Mouse (Mus musculus) olfactory bulb, adult 2 months (tissue): ENCODE results near the gene C1rl. TPM values are rescaled to one million over a fixed set of nuclear protein-coding genes. Genes with fewer than 3 reads are reported as not detected.
"Not testable (repeated sequence)": the region's sequence is repeated elsewhere in the genome, so short reads cannot be mapped to it uniquely, and the experiment has no call there.

Source experiments
- H3K27ac ChIP-seq: fragments of 200-500 bp; 2 replicates; pipeline ENCODE4 v1.5.1; 2012; ENCODE audit warnings: low read depth, low read length; ENCODE audit not compliant: insufficient read depth
- H3K4me1 ChIP-seq: fragments of 200-500 bp; 2 replicates; pipeline ENCODE4 v1.6.1; 2012; ENCODE audit warnings: low read length; ENCODE audit not compliant: control insufficient read depth, insufficient read depth
- H3K4me3 ChIP-seq: fragments of 200-500 bp; 2 replicates; pipeline ENCODE4 v1.5.1; 2012; ENCODE audit warnings: mild to moderate bottlenecking, low read depth, low read length, moderate library complexity; ENCODE audit not compliant: insufficient read depth
- CTCF ChIP-seq: fragments of 200-500 bp; IDR thresholded peaks from 2 replicates; pipeline ENCODE4 v1.5.1; 2012; ENCODE audit warnings: low read depth, mild to moderate bottlenecking, low read length, moderate library complexity; ENCODE audit not compliant: insufficient read depth
- POLR2A ChIP-seq: fragments of 200-500 bp; IDR thresholded peaks from 2 replicates; pipeline ENCODE4 v1.6.1; 2012; ENCODE audit warnings: mild to moderate bottlenecking, low read depth, low read length, moderate library complexity; ENCODE audit not compliant: insufficient read depth
- WGBS: fragments of 180-500 bp; shearing (Covaris S2); methylation state at CpG from one replicate; pipeline ENCODE4 v1.1.7; 2018; 5-methylcytosine and 5-hydroxymethylcytosine counted together
- polyA plus RNA-seq: library from polyadenylated mRNA; stranded (reverse); fragments of >200 nt; gene quantifications from 2 replicates; pipeline ENCODE4 v1.2.4, GENCODE M21; 2012; ENCODE audit warnings: low replicate concordance; ENCODE audit not compliant: missing spikeins, insufficient read depth, insufficient read length

The C1rl gene
- polyA plus RNA-seq, 1 experiment, result not detected

DNA sequence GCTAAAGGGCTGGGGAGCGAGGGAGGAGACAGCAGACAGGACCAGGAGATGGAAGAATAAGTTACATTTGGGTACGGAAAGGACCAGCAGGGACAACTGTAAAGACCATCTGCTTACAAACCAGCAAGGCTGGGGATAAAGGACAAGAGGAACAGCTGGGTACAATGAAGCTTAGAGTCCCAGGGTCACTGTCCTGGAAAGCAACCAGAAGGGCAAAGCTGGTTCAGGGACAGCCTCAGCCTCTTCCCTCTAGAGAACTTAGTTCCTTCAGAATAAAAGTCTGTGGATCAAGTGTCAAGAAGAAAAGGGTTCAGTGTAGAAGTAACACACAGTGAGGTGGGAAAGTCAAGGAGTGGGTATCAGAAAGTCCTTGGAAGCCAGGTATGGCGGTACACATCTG is 21.8 kb upstream of the C1rl start:
- no peak overlapping the region for H3K27ac ChIP-seq
- no peak overlapping the region for H3K4me3 ChIP-seq
- 95% methylated on average over 3 of the region's 3 CpGs for WGBS
- TF ChIP-seq POLR2A (no peak), CTCF (no peak)
- H3K4me1 ChIP-seq, result 0 out of 2 replicates have a peak, but pooled peaks cover under 1% of the 10 kb centered on the region

DNA sequence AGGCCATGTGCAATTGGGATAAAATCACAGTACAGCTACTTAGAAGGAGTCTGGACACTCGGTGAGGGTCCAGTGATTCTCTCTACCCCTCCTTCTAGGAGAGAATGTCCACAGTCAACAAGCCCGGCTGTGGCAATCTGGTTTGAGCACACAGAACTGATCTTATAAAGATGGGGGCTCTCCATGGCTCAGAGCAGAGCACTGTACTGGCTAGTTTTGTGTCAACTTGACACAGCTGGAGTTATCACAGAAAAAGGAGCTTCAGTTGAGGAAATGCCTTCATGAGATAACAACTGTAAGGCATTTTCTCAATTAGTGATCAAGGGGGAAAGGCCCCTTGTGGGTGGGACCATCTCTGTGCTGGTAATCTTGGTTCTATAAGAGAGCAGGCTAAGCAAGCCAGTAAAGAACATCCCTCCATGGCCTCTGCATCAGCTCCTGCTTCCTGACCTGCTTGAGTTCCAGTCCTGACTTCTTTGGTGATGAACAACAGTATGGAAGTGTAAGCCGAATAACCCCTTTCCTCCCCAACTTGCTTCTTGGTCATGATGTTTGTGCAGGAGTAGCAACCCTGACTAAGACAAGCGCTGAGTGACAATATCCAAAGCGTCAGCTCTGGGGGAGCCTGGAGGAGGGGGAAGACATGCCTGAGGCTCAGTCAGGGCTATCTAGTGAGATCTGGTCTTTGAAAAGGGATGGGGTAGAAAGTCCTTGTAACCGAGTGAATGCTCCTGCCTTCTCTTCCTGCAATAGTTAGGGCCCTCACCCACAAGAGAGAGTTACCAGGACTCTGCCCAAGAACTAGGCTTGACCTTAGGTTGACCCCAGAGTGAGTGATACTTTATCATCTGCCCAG is 20.9 kb upstream of the C1rl start:
- H3K4me1 ChIP-seq, H3K27ac ChIP-seq, H3K4me3 ChIP-seq: not testable (repeated sequence)
- whole genome bisulfite sequencing, result 92% methylated on average over 6 of the region's 6 CpGs

DNA sequence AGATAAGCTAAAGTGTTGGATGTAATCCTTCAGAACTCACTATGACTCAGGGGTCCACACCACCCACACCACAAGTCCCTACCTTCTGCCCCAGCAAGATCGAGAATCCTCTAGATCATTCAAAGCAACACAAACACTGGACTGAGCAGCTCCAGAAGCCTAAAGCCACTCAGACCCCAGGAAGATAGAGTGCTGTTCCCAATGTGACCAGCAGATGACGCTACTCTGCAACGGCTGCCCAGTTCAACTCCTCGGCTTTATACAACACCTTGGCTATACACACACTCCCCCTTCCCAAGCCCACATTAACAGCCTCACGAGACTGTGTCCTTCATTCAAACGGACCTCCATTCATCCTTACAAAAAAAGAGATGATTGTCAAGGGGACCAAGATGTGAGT is 20.1 kb upstream of the C1rl start:
- Histone ChIP-seq H3K4me3 (no peak overlapping the region), H3K4me1 (peaks cover 9% of the 10 kb centered on the region; the same call in 1 of the 2 replicates), H3K27ac (no peak overlapping the region)
- 35% methylated on average over 6 of the region's 6 CpGs for WGBS
- no peak for TF ChIP-seq POLR2A
- no peak for TF ChIP-seq CTCF

DNA sequence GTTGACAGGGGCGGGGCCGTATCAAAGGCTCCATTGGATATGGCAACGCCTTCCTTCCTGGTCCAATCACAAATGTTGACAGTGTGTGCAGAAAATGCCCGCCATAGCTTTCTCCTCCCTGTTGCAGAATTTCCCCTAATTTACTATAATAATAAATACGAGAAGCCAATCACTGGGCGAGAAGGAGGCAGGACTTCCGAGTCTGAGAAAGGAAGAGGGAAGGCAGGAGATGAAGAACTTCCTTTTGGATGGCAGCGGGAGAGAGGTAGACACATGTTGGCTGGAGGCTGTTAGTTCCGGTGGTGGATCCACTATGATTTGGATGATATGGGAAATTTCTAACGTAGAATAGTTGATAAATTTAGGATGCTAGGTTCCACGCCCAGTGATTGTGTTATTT is 18.3 kb upstream of the C1rl start:
- peaks cover 9% of the 10 kb centered on the region; the same call in 1 of the 2 replicates for H3K4me1 ChIP-seq
- WGBS, result 81% methylated on average over 11 of the region's 11 CpGs
- no peak overlapping the region for H3K4me3 ChIP-seq
- TF ChIP-seq POLR2A (no peak), CTCF (no peak)
- H3K27ac ChIP-seq, result no peak overlapping the region

DNA sequence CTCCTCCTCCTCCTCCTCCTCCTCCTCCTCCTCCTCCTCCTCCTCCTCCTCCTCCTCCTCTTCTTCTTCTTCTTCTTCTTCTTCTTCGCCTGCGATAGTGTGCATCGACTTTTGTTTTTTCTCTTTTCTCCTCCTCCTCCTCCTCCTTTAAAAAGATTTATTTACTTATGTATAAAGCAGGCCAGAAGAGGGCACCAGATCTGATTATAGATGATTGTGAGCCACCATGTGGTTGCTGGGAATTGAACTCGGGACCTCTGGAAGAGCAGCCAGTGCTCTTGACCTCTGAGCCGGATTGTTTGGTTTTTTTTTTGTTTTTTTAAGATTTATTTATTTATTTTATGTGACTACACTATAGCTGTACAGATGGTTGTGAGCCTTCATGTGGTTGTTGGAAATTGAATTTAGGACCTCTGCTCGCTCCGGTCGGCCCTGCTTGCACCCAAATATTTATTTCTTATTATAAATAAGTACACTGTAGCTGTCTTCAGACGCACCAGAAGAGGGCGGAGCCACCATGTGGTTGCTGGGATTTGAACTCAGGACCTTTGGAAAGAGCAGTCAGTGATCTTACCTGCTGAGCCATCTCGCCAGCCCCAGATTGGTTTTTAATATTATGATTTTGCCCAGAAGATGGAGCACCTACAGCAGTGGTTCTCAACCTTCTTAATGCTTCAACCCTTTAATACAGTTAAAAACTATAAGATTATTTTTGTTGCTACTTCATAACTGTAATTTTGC is 17.4 kb upstream of the C1rl start:
- not testable (repeated sequence) for H3K27ac ChIP-seq, H3K4me3 ChIP-seq, H3K4me1 ChIP-seq
- 94% methylated on average over 8 of the region's 11 CpGs for WGBS

DNA sequence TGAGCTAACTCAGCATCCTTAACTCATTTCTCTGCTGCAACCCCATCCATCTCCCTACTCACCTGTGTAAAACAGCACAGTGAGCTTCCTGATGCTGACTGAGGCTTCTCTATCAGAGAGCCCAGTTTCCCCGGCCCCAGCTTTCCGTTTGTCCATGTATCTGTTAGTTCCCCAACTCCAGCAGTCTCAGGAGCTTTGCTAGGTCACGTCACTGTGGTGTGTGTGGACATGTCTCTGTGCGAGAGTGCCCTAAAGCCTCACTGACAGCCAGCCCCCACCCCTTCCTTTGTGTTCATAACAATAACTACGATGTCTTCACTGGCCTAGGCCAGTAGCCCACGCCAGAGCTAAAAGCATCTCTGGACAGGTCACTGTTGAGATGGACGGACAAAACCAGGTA is 16.7 kb upstream of the C1rl start:
- no peak overlapping the region for H3K4me3 ChIP-seq
- 66% methylated on average over 7 of the region's 7 CpGs for WGBS

DNA sequence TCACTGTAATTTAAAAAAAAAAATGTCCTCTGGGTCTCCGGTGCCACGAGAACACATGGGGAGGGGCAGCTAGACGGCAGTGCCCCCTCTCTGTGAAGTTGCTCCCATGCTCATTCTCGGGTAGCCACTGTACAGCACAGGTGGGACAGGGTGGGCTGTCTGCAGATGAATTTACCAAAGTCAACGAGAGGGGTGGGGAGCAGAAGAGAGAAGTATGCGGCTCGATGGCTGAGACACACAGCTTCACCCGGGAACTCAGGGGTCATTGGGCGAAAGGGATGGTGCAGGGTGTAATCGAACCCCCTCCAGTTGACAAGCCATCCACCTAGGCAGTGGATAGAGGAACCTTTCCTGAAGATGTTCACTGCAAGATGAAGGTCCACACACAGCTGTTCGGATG is 16.1 kb upstream of the C1rl start:
- Histone ChIP-seq H3K27ac (no peak overlapping the region), H3K4me3 (no peak overlapping the region), H3K4me1 (peaks cover 9% of the 10 kb centered on the region; the same call in 1 of the 2 replicates)
- WGBS, result 67% methylated on average over 11 of the region's 11 CpGs
- TF ChIP-seq POLR2A (no peak), CTCF (no peak)

More for the DNA sequence above, 16.7 kb upstream of the C1rl start:
- no peak overlapping the region for H3K27ac ChIP-seq
- TF ChIP-seq CTCF, result no peak
- no peak for TF ChIP-seq POLR2A
- H3K4me1 ChIP-seq, result peaks cover 9% of the 10 kb centered on the region; the same call in 1 of the 2 replicates

DNA sequence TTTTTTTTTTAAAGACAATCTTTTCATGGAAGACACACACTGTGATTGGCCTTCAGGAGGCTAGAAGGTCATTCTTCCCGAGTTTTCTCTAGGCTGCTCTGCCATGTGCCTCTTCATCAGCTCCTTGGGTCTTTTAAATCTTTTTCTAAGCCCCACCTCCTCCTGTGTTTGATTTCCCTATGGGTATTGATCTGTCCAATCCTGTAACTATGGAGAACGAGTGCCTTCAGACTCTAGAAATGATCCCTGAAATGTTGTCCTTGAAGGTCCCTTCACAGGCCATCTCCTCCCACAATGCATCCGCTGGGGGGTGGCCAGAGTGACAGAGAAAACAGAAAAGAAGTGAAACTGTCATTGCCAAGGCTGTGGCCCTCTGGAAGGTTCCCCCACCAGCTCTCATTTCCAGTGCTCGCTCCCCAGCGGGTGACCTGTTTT is 15.7 kb upstream of the C1rl start:
- 71% methylated on average over 5 of the region's 5 CpGs for WGBS
- peaks cover 9% of the 10 kb centered on the region; the same call in 1 of the 2 replicates for H3K4me1 ChIP-seq
- no peak for TF ChIP-seq CTCF
- no peak for TF ChIP-seq POLR2A
- H3K4me3 ChIP-seq, result no peak overlapping the region
- no peak overlapping the region for H3K27ac ChIP-seq

DNA sequence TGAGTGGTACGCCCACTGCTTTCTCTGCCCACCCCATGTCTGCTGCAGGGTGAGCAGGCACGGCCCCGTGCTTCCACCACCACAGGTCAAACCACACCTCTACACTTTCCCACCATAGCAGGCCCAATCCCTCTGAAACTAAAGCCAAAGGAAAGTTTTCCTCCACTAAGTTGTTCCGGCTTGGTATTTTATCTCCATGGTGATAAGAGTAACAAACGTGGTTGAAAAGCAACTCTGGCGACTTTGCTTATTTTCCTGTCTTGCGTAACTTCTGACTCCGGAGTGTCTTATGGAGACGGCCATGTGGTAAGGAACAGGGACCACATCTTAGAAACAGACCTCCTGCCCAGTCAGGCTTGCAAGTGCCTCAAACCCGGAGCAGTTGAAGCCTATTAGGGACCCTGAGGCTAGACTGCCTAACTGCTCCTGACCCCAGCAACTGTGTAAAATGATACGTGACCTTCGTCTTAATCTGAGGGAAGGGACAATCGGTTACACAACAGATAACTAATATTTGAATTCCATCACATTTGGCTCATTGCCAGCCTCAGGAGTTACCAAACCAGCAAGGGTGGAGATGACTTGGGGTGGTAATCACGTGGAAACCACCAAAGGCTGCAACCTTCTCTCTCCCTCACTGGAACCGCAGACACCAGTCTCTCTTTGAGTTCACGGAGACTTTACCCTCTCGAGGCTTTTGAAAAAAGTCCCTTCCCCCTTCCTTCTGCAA is 14.8 kb upstream of the C1rl start:
- H3K4me1 ChIP-seq, result peaks cover 9% of the 10 kb centered on the region; the same call in 1 of the 2 replicates
- WGBS, result 73% methylated on average over 17 of the region's 17 CpGs
- H3K4me3 ChIP-seq, result no peak overlapping the region
- no peak for TF ChIP-seq POLR2A
- TF ChIP-seq CTCF, result no peak
- H3K27ac ChIP-seq, result no peak overlapping the region
